Mouse (Mus musculus) adrenal gland, postnatal 4 days (tissue): Measurements from ENCODE around the gene Mrap. TPM values are rescaled to one million over a fixed set of nuclear protein-coding genes. Genes with fewer than 3 reads are reported as not detected.

ENCODE experiments used
- DNase-seq, 2 experiments: peaks; one replicate each; pipeline ENCODE4 v3.0.0; 2021 to 2022; ENCODE audit warnings: low spot score in 2 of 2, mixed read lengths in 2 of 2
- long read RNA-seq, 2 experiments: library from polyadenylated mRNA; stranded (forward); transcript quantifications; one replicate each; pipeline ENCODE4 v2.0.0; 2021
- total RNA-seq, 2 experiments: library from RNA; stranded (reverse); gene quantifications; 2 replicates each; pipeline ENCODE4 v1.2.3; 2021

Mrap gene
- 100 to 1,000 TPM; 216 to 230 TPM for total RNA-seq
- long read RNA-seq, experiment 1, transcript Mrap-202 (4 exons, 1,203 nt): minor isoform, 11 of 254 reads
- long read RNA-seq, experiment 1, transcript Mrap-204 (3 exons, 661 nt): minor isoform, 6 of 254 reads
- long read RNA-seq, experiment 1, transcript Mrap-201 (3 exons, 1,001 nt): major isoform, 210 of 254 reads
- long read RNA-seq, experiment 1, partial matches to known transcripts: 11 of 254 reads
- long read RNA-seq, experiment 1, other reads (novel, unspliced or antisense): 16 of 254 reads
- long read RNA-seq, experiment 2, transcript Mrap-202 (4 exons, 1,203 nt): minor isoform, 8 of 169 reads
- long read RNA-seq, experiment 2, transcript Mrap-201 (3 exons, 1,001 nt): major isoform, 121 of 169 reads
- long read RNA-seq, experiment 2, transcript Mrap-204 (3 exons, 661 nt): minor isoform, 5 of 169 reads
- long read RNA-seq, experiment 2, partial matches to known transcripts: 18 of 169 reads
- long read RNA-seq, experiment 2, other reads (novel, unspliced or antisense): 17 of 169 reads

DNA sequence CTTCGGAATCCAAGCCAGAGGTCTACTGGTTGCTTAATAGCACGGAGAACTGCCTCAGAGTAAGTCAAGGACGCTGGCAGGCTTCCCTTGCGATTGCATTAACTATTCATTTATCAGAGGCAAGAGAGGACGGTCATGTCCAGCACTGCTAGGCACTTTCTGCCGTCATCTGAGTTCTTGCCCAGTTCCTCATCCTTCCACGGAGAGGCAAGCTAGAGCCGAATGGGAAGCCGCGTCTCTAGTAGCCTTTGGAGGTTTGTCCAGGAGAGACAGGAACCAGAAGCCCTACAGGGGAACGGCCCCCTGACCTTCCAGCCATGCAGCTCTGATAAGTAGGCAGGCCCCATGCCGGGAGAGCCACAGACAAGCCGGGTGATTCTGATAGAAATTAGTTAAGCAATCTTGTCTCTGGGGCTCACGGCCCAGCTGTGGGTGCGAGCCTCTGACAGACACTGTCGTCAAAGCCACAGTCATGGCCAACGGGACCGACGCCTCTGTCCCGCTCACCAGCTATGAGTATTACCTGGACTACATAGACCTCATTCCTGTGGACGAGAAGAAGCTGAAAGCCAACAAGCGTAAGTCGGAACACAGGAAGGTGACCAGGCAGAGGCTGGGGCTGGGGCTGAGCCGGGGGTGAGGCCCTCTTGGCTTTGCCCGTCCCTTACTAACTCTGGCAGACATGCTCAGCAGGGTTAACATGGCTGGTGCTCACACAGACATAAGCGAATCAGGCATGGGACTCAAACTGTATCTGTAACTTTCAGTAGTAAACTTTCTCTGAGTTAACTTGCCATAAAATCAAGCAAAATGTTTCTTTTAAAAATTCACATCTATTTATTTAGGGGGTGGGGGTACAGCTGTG, at the start of gene Mrap:
Gene Mrap, plus strand, starts transcription at position 116 of the 865 bp plus-strand sequence.
- peak; percentile 46 to 78 for DNase-seq

DNA sequence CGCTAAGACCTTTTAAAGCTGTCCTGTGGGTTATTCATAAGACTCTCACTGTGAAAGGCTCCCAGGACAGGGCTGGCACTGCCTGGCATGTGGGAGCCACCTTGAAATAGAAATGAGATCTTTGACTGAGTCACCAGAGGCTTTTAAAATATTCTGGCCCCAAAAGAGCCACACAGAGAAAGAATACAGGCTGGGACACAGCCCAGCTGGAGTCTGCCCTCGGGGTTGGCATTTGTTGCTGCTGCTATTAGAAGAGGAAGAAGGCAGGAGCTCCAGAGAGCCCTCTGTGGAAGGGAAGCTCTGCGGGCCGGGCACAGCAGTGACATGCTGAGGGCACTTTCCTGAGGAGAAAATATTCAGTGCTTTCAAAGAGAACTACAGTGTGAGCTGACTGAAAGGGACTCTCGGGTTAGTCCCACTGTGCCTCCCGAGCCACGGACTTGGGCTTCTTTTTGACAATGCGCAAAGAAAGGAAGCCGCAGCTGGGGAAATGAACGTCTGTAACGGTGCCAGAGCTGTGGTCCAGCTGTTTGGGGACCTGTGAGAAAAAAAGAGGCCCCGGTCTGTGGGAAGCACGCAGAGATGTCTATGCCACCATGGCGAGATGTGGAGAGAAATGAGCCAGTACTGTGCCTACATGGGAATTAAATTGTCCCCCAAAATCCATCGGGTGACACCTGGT, 45.2 kb upstream of the Mrap start:
- DNase-seq: no peak

DNA sequence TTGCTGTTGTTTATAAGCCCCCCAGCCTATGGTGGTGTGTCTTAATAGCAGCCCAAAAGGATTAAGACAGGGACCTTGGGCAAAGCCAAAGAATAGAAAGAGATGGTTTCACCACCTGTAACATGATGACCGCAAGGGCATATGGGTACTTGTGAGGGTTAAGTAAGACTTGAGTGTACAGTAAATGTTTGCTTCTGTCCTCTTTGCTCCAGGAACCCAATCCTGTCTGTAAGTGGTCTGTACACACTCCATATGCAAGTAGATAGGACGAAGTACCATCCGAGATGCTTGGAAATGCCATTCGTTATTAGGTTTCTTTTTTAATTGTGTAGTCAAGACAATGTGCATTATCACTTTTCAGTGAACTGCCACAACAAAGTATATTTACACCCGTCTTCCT, 44.4 kb upstream of the Mrap start:
- DNase-seq: no peak

DNA sequence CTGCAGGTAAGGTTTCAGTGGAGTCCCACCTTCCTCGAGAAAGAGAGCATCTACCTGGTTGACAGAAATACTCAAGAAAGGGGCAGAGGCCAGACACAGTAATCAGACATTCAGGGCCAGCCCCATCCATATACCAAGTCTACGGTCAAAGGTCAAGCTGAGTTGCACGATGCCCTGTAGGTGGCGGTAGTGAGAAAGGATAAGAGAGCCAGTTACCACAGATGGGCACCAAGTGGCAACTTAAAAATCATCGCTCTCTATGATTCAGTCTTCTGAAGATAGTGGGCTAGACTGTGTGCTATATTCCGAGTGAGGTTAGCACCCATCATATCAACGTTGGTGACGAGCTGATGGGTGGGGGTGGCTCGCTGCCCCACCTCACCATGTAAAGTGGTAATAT, 43.3 kb upstream of the Mrap start:
- no peak for DNase-seq

DNA sequence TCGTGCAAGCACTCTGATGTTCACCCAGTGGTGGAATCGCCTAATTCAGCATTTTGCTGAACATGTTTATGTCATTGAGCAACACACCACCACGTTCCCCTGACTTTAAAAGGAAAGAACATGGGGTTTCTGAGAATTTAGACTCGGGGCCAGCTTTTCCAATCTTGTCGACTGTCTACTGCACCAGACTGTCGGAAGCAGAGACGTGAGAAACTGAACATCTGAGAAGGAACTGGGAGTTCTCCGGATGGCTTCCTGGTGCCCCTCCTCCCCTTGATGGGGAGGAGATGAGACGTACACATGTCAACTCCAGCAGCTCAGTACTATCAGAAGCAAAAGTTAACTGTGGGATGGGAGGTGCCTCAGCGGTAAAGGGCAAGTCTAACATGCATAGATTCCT, 42.9 kb upstream of the Mrap start:
- DNase-seq: no peak

DNA sequence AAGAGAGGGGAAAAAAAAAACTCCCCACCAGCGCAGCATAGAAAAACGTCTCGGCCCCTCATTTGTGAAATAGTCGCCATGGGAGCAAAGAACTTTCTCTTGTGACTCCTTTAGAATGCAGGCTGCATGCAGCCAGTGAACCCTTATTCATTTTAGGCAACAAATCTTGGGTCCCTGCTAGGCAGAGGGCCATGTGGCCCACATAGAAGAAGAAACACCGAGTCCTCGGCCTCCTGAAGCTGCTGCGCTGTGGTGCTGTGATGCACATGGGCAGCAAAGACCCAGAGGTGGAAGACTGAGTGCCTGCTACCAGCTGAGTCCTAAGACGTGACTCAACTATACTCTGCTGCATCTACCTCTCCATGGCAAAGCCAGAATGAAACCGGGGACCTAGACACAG, 41.7 kb upstream of the Mrap start:
- DNase-seq: no peak

DNA sequence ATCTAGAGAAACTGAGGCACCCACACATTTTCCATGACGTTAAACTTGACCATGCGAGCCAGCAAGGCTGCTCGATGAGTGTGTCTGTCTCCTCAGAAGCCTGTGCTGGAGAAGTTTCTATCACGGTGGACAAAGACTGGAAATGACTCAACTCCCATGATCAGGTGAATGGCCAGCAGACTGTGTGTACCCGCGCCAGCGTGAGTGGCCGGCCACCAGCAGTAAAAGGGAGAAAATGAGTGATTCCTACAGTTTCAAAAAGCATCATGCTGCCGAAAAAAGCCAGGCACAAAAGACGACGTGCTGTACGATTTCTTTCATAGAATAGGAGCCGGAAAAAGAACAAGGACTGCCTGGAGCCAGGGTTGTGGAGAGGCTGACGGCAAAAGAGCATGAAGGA, 38.6 kb upstream of the Mrap start:
- DNase-seq: no peak

DNA sequence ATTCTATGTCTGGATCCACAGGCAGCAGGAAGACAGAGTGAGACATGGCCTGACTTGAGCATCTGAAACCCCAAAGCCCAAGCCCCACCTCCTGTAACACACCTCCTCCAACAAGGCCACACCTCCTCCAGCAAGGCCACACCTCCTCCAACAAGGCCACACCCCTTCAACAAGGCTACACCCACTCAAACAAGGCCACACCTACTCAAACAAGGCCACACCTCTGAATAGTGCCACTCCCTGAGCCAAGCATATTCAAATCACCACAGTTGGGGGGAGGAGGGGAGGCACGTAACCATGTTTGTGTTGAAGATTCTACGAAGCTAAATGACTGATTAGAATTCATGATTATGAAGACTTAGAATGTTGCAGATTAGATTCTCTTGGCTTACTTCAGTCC, 36.5 kb upstream of the Mrap start:
- no peak for DNase-seq

DNA sequence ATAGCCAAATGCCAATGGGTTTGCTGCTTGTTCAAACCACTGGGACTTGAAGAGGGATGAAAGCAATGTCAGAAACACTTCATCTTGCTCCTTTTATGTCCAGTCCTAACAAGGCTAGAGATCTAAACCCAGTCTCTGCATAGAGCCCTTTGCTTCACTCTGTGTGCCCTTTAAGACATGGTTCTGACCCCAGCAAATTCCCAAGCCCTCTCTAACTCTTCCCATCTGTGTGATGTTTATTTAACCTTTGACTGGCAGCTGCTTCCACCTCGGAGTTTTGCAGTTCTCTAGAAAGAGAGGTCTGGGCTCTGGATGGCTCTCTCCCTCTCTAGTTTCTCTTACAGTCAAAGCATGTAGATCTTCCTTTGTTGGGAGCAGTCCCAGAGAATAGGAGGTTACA, 34.4 kb upstream of the Mrap start:
- DNase-seq: no peak

DNA sequence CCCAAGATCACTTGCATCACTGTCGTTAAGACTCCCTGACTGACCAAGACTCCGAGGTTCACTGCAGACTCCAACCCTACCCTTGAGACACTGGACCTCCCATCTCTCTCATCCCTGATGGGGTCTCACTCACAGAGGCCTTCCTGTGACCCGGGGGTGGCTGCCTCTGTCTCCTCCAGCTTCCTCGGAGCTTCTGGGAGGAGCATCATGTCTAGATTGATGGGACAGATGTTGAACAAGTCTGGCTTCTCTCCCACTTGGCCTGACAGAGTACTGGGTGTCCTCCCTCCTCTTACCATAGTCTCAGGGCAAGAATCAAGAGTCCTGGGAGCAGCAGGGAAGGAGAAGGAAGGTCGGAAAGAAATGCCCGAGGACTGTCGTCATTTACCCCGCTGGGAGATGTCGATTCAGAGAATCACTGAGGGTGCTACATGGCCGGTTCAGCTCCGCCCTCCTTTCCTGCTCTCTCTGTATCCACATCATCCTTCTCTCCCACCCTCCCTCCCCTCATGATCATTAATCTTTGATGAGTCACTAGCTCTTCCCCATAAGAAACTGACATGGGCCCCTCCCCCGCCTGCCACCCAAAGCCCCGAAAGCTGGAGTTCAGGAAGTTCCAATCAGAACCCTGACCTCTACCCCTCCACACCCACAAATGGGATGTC, 33.7 kb upstream of the Mrap start:
- DNase-seq: no peak

DNA sequence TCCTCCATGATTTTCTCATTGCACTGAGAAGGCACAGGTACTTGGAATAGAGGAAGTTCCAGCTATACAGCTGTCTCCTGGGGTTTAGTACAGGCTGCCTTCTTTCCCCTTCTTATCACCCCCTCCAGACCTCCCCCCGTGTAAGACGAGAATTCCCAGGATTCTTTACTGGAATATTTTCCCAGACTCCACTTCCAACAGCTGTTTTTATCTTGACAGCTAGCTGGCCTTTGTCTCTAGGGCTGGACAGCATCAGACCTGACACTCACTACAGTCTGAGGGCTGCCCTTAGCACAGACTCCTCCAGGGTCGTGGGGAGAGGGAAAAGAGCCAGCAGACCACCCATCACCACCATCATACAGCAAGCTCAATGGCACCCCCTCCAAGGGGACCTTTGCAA, 31.7 kb upstream of the Mrap start:
- no peak for DNase-seq

DNA sequence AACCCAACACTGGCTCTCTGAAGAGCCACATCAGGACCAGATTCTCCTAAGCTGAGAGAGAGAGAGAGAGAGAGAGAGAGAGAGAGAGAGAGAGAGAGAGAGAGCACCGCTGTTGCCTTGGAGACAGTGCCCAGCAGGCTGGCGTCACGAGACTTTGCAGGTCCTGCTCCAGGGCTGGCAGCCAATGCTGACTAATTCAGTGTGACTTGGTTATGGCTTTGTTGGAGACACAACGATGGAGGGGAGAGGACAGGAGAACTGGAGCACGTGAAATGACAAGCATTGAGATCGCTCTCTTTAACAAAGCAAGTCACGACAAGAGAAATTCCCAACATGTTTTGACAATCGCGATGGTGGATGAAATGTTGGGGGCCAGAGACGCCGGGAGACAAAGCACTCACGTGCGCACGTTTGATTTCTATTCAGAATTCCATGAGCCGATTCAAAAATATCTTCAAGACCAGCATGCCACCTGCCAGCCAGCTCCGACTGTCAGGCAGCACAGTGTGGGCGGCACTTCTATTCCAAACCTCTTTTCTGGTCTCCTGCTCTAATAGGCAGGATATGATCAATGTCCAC, 28.2 kb upstream of the Mrap start:
- DNase-seq: peak in 1 of 2 experiments; percentile 21

DNA sequence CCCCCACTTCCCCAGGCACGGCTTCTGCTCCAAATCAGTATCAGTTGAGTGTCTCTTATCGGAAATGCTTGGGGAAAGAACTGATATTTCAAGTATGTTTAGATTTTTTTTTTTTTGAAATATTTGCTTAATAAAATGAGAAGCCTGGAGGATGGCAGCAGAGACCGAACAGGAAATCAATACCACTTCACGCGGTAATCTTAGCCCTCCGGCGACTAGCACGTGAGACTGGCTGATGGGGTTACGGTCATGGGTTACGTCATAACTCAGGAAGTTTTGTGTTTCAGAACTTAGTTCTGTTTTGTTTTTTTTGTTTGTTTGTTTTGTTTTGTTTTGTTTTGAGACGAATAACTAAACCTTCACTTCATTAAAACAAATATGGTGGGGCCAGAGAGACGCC, 27.7 kb upstream of the Mrap start:
- DNase-seq: no peak

DNA sequence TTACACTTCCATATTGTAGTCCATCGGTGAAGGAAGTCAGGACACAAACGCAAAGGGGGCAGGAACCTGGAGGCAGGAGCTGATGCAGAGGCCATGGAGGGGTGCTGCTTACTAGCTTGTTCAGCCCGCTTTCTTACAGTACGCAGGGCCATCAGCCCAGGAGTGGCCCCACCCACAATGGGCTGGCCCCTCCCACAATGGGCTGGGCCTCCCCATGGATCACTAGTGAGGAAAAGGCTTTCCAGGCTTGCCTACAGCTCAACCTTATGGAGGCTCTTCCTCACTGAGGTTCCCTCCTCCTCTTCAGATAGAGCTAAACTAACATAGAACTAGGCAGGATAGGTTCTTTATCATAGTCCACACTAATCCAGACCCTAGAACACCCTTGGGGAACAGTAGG, 14.0 kb upstream of the Mrap start:
- DNase-seq: no peak

DNA sequence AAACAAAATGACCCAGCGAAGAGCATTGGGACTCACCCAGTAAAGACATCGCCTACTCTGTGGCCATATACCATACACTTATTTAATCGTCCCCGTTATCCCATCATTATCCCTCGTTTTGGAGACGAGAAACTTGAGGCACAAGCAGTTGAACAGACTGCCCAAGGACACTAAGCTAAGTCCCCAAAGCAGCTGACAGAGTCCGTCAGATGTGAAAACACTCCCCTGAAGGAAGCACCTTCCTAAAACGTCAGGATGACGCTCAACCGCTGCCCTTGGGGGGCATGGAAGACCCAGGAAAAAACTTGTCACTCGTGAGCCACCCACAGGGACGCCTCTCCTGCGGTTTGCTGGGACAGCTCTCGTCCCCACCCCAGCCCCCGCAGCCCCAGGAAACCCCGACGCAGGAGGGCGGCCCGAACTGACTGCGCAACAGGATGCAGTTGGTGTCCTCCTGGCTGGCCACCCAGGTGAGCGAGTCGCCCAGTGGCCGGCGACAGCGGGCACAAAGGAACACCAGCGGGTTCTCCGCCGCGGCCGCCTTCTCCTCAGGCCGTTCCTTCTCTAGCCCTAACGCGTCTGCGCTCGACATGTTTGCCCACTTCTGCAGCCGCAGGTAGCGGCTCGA, 11.3 kb upstream of the Mrap start:
- DNase-seq: no peak

DNA sequence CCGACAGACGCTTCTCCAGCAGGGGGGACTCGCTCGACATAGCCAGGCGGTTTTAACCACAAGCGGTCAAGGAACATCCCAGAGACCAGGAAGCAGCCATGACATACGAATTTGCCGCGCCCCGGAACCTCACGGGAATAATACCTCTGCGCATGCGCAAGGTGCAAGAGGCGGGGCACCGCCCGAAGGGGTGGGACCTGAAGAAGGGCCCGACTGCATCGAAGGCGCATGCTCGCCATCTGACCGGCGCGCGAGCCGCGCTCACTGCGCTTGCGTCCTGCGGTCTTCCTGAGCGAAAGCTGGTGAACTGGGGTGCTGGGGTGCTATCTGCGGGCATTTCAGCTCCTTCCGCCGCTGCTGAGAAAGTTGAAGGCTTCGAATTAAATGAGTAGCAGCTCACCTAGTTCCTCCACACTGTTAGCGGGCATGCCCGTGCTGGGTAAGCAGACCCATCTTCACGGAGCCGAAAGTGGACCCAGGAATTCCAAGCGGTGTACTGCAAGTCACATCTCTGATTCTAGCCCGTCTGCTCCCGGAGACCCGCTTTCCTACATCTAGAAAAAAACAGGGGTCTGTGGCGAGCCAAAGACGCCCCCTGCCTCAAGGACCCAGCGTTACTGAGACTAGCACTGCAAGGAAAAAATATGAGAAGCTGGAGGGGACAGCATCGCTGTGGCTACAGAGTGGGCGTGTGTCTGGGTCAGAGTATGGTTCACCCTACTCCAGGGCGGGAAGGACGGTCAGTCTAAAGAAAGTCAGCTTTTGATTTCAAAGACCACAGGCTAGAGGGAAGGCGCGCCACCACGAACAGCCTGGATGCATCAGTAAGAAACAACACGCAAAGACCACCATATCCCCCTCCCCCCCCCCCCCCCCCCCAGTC, 10.5 kb upstream of the Mrap start, which contains the start of gene Mis18a:
Gene Mis18a, minus strand, starts transcription at position 172 of the 883 bp plus-strand sequence.
- peak; percentile 91 to 93 for DNase-seq

DNA sequence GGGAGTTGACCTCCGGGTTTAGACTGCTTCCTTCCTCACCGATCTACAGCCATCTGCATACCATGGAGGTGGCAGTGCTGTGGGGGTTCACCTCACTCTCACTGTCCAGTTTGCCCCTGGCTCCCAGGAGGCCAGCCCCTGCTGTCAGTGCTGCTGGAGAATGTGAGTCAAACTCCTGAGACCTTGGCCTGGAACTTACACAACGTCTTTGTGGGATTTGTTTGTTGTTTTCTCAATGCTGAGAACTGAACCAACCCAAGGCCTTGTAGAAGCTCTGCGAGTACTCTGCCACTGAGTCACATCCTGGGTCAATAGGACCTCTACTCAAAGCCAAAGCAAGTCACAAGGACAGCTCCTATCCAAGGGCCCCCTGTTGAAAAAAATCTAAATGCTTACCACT, 2.4 kb upstream of the Mrap start:
- DNase-seq: no peak

DNA sequence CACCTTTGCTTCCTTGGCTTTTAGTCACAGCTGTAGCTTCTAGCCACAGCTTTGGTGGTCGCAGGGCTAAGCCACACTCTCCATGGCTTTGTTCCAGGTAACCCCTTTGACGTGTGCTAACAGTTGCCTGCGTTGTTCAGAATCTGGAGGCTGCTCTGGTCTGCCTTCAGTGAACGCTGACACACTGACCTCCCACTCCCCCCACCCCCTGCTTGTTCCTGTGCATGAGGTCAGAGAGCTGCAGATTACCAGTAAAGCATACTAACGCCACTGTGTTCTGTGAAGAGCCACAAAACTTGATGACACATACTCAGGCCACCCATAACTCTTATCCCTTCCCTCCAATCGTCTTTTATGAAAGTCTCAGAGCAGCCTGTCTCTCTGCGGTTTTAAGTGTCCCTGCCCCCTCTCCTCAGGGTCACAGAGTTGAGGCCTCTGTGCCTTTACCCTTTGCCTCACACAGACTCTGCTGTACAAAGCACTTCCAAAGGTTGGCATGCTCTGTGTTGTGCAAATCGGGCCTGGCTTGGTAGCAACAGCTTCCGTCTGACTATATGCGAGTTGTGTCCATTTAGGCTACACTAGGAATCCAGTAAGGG, 1.2 kb upstream of the Mrap start:
- peak in 1 of 2 experiments; percentile 55 for DNase-seq

DNA sequence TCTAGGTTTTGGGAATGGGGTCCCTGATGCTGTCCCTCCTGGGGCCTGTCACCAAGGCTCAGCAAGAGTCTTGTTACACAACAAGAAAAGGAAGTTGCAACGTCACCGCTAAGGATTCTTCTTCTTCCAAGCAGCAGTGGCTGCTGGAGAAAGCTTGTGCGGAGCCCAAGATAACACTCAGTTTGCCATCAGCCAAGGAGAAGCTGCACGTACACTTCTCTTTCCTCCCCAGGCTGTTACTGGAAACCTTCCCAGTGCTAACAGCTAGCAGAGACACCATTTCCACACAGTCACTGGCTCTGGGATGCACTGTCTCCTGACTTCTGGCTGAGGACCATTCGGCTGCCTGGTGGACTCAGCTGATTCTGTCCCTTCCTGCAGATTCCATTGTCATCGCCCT, 9.1 kb downstream of the Mrap start:
- no peak for DNase-seq
